Mouse (Mus musculus): ENCODE results near the gene Olfr395. TPM values are rescaled to one million over a fixed set of nuclear protein-coding genes. Genes with fewer than 3 reads are reported as not detected.
"Not testable (repeated sequence)": the region's sequence is repeated elsewhere in the genome, so short reads cannot be mapped to it uniquely, and the experiment has no call there.

The Olfr395 gene
- total RNA-seq (2021), result not detected

- DNase-seq; intact Hi-C loops (cut with DNase I): not testable (repeated sequence)
Observed at GRCm38 (mm10) chr11:73909199-73909598, at the start of gene Olfr395. Gene Olfr395 (minus strand): TSS chr11:73909299.

DNA sequence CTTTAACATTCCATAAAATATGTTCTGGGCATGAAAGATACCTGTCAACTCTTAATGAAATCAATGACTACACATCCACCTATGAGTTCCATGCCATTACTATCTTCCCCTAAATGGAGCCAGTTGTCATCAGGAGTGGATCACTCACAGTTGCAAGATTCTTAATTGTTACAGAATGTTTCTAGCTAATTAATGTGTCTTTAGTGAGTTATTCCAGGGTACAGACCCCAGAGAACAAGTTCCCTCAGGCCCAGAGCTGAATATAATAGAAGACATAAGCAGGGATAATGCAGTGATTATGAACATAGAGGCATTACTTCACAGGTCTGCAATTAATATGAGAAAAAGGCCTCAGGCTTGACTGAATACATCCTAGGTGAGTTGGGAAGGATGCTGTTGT lies 27.3 kb upstream of the Olfr395 start, which contains the start of gene Olfr23:
Gene Olfr23 (plus strand): TSS at position 301 of the 400 bp plus-strand sequence.
- intact Hi-C loops (cut with DNase I), result no loop called here
- DNase-seq, result no peak

GRCm38 (mm10) chr11:73890671-73891070 lies 18.4 kb downstream of the Olfr395 start, which contains the start of gene Olfr394:
Gene Olfr394 (minus strand): TSS chr11:73890771.
- DNase-seq, result no peak

More at GRCm38 (mm10) chr11:73890671-73891070, 18.4 kb downstream of the Olfr395 start, which contains the start of gene Olfr394:
- intact Hi-C loops (cut with DNase I), result no loop called here

Other genes starting within 250 kb of the Olfr395 start
- gene Zfp735, start 220.5 kb downstream of the Olfr395 start, total RNA-seq (2021), result not detected
- not detected for gene Olfr389, start 128.6 kb downstream of the Olfr395 start, total RNA-seq (2021)
- not detected for gene Olfr390, start 126.3 kb downstream of the Olfr395 start, total RNA-seq (2021)
- gene Olfr391-ps, start 106.2 kb downstream of the Olfr395 start, total RNA-seq (2021), result not detected
- gene Olfr392, start 92.2 kb downstream of the Olfr395 start, total RNA-seq (2021), result not detected
- not detected for gene Olfr393, start 57.8 kb downstream of the Olfr395 start, total RNA-seq (2021)
- gene Olfr394, start 18.5 kb downstream of the Olfr395 start, total RNA-seq (2021), result not detected
- not detected for gene Olfr23, start 27.4 kb upstream of the Olfr395 start, total RNA-seq (2021)
- not detected for gene Olfr397, start 51.5 kb upstream of the Olfr395 start, total RNA-seq (2021)
- not detected for gene Olfr398, start 81.1 kb upstream of the Olfr395 start, total RNA-seq (2021)
- not detected for gene Olfr139, start 147.3 kb upstream of the Olfr395 start, total RNA-seq (2021)
- not detected for gene Olfr399, start 147.3 kb upstream of the Olfr395 start, total RNA-seq (2021)
- gene Zfp616, start 160.7 kb upstream of the Olfr395 start, total RNA-seq (2021), result not detected
- gene Olfr401, start 204.4 kb upstream of the Olfr395 start, total RNA-seq (2021), result not detected
- gene Olfr402, start 244.2 kb upstream of the Olfr395 start, total RNA-seq (2021), result not detected